Mouse (Mus musculus) erythroblast, adult 5-6 weeks (primary cell): Measurements from ENCODE around the gene Thbs4. TPM values are rescaled to one million over a fixed set of nuclear protein-coding genes. Genes with fewer than 3 reads are reported as not detected.

Experiments used
- ATAC-seq: replicated peaks from 2 replicates; pipeline ENCODE4 v1.8.0; 2016; ENCODE audit warnings: moderate number of reproducible peaks, mild to moderate bottlenecking, moderate TSS enrichment, inconsistent platforms; ENCODE audit not compliant: poor library complexity, low FRiP score, severe bottlenecking
- total RNA-seq, 2 experiments: library from RNA; stranded (forward) in 1 of 2; stranded (reverse) in 1 of 2; fragments of 150-400 nt in 1 of 2; fragments of 200-764, 138-1000 nt in 1 of 2; gene quantifications; 2 replicates each; pipeline versions ENCODE4 v1.2.3 to v1.2.4; 2015 to 2017; ENCODE audit warnings: low replicate concordance in 2 of 2

The Thbs4 gene
- total RNA-seq, 2 experiments from 2014 or later: not detected

GRCm38 (mm10) chr13:92731811-92732210, 62.8 kb downstream of the Thbs4 start:
- ATAC-seq: no peak

GRCm38 (mm10) chr13:92729811-92730210, 64.8 kb downstream of the Thbs4 start:
- ATAC-seq: no peak

GRCm38 (mm10) chr13:92722389-92722788, 72.2 kb downstream of the Thbs4 start:
- ATAC-seq: no peak

- ATAC-seq: no peak
These were observed 73.6 kb downstream of the Thbs4 start for GRCm38 (mm10) chr13:92721006-92721405.

- no peak for ATAC-seq
These were observed 76.6 kb downstream of the Thbs4 start for GRCm38 (mm10) chr13:92717851-92718665.

GRCm38 (mm10) chr13:92712619-92713018, 82.0 kb downstream of the Thbs4 start:
- ATAC-seq: no peak

- no peak for ATAC-seq
These were observed 82.8 kb downstream of the Thbs4 start for GRCm38 (mm10) chr13:92711821-92712220.

GRCm38 (mm10) chr13:92710361-92710760, 84.3 kb downstream of the Thbs4 start:
- ATAC-seq: no peak

- no peak for ATAC-seq
These were observed 85.1 kb downstream of the Thbs4 start for GRCm38 (mm10) chr13:92709535-92709934.

GRCm38 (mm10) chr13:92708466-92708865, 86.2 kb downstream of the Thbs4 start:
- no peak for ATAC-seq

GRCm38 (mm10) chr13:92707941-92708340, 86.7 kb downstream of the Thbs4 start:
- no peak for ATAC-seq

GRCm38 (mm10) chr13:92706342-92707061, 88.1 kb downstream of the Thbs4 start:
- no peak for ATAC-seq

- no peak for ATAC-seq
These were observed 89.5 kb downstream of the Thbs4 start for GRCm38 (mm10) chr13:92705016-92705535.

- ATAC-seq: no peak
These were observed 90.4 kb downstream of the Thbs4 start for GRCm38 (mm10) chr13:92704189-92704588.

- no peak for ATAC-seq
These were observed 91.2 kb downstream of the Thbs4 start for GRCm38 (mm10) chr13:92703241-92704027.

- no peak for ATAC-seq
These were observed 92.6 kb downstream of the Thbs4 start for GRCm38 (mm10) chr13:92702035-92702434.
